Mouse (Mus musculus) neural tube, embryonic 12.5 days (tissue): Measurements from ENCODE around the gene Epb41. TPM values are rescaled to one million over a fixed set of nuclear protein-coding genes. Genes with fewer than 3 reads are reported as not detected.

Experiments
- ATAC-seq: fragments of 200-750 bp; cut with Nextera tagmentation; 2 replicates; pipeline ENCODE4 v1.8.0; 2017; ENCODE audit warnings: low read depth, mild to moderate bottlenecking, moderate TSS enrichment, moderate library complexity; ENCODE audit not compliant: low FRiP score
- H3K27ac ChIP-seq: fragments of 300-500 bp; sonication (generic); 2 replicates; pipeline ENCODE4 v1.5.1; 2016
- H3K27me3 ChIP-seq: fragments of 300-500 bp; sonication (generic); replicated peaks from 2 replicates; pipeline ENCODE4 v1.6.1; 2016; ENCODE audit warnings: mild to moderate bottlenecking
- H3K36me3 ChIP-seq: fragments of 300-500 bp; sonication (generic); 2 replicates; pipeline ENCODE4 v1.6.1; 2016; ENCODE audit warnings: mild to moderate bottlenecking
- H3K4me1 ChIP-seq: fragments of 300-500 bp; sonication (generic); 2 replicates; pipeline ENCODE4 v1.6.1; 2016
- H3K4me2 ChIP-seq: fragments of 300-500 bp; sonication (generic); replicated peaks from 2 replicates; pipeline ENCODE4 v1.6.1; 2016; ENCODE audit warnings: mild to moderate bottlenecking
- H3K4me3 ChIP-seq: fragments of 300-500 bp; sonication (generic); 2 replicates; pipeline ENCODE4 v1.5.1; 2016
- H3K9ac ChIP-seq: fragments of 300-500 bp; sonication (generic); 2 replicates; pipeline ENCODE4 v1.6.1; 2016; ENCODE audit warnings: mild to moderate bottlenecking
- H3K9me3 ChIP-seq: fragments of 300-500 bp; sonication (generic); 2 replicates; pipeline ENCODE4 v1.6.1; 2016; ENCODE audit warnings: mild to moderate bottlenecking
- WGBS: fragments of 180-500 bp; shearing (Covaris S2); methylation state at CpG from one replicate; pipeline ENCODE4 v1.1.7; 2016; 5-methylcytosine and 5-hydroxymethylcytosine counted together
- polyA plus RNA-seq: library from polyadenylated mRNA; unstranded; fragments of >200 nt; fragmentation: Nextera tagmentation; extraction: Ambion mirVana; gene quantifications from 2 replicates; pipeline ENCODE4 v1.2.1, GENCODE M21; 2016

The Epb41 gene
- polyA plus RNA-seq, 1 experiment from 2014 or later: 189 TPM

- H3K4me1 ChIP-seq: peaks cover 23% of the 10 kb centered on the region
- no peak overlapping the region for H3K4me2 ChIP-seq
- H3K9ac ChIP-seq: no peak overlapping the region
- H3K9me3 ChIP-seq: no peaks in the 10 kb centered on the region
- ATAC-seq: no peak
- no peak overlapping the region for H3K27ac ChIP-seq
- no peaks in the 10 kb centered on the region for H3K36me3 ChIP-seq
- H3K4me3 ChIP-seq: no peak overlapping the region
- H3K27me3 ChIP-seq: peaks cover 9% of the 10 kb centered on the region
- whole genome bisulfite sequencing: 64% methylated on average over 3 of the region's 3 CpGs
Observed at GRCm38 (mm10) chr4:132072156-132072555, 3.0 kb downstream of the Epb41 start.

GRCm38 (mm10) chr4:132071674-132072073, 3.4 kb downstream of the Epb41 start:
- ATAC-seq: no peak
- Histone ChIP-seq H3K27me3 (peaks cover 9% of the 10 kb centered on the region), H3K4me3 (no peak overlapping the region), H3K4me1 (peaks cover 23% of the 10 kb centered on the region), H3K9me3 (no peaks in the 10 kb centered on the region), H3K27ac (no peak overlapping the region), H3K36me3 (no peaks in the 10 kb centered on the region), H3K9ac (no peak overlapping the region), H3K4me2 (no peak overlapping the region)
- 92% methylated on average over 2 of the region's 2 CpGs for WGBS

- H3K36me3 ChIP-seq: no peaks in the 10 kb centered on the region
- peaks cover 1% of the 10 kb centered on the region for H3K27me3 ChIP-seq
- 80% methylated on average over 2 of the region's 2 CpGs for WGBS
- H3K4me2 ChIP-seq: no peak overlapping the region
- ATAC-seq: no peak
- peaks cover 9% of the 10 kb centered on the region; the same call in 1 of the 2 replicates for H3K4me1 ChIP-seq
- no peak overlapping the region for H3K9ac ChIP-seq
- no peak overlapping the region for H3K27ac ChIP-seq
- H3K9me3 ChIP-seq: no peaks in the 10 kb centered on the region
- H3K4me3 ChIP-seq: no peak overlapping the region
Observed at GRCm38 (mm10) chr4:132067938-132068235, 7.2 kb downstream of the Epb41 start.

GRCm38 (mm10) chr4:132067112-132067937, 7.8 kb downstream of the Epb41 start:
- Histone ChIP-seq H3K4me1 (peaks cover 9% of the 10 kb centered on the region; the same call in 1 of the 2 replicates), H3K9ac (no peak overlapping the region), H3K27me3 (no peaks in the 10 kb centered on the region), H3K9me3 (no peaks in the 10 kb centered on the region), H3K36me3 (no peaks in the 10 kb centered on the region), H3K27ac (no peak overlapping the region), H3K4me3 (no peak overlapping the region), H3K4me2 (no peak overlapping the region)
- 86% methylated on average over 14 of the region's 14 CpGs for WGBS
- ATAC-seq: no peak

GRCm38 (mm10) chr4:132066101-132066773, 8.9 kb downstream of the Epb41 start:
- ATAC-seq: no peak
- no peaks in the 10 kb centered on the region for H3K36me3 ChIP-seq
- peaks cover 9% of the 10 kb centered on the region; the same call in 1 of the 2 replicates for H3K4me1 ChIP-seq
- H3K4me2 ChIP-seq: no peak overlapping the region
- 76% methylated on average over 10 of the region's 10 CpGs for WGBS
- H3K27me3 ChIP-seq: no peaks in the 10 kb centered on the region
- H3K9ac ChIP-seq: no peak overlapping the region
- H3K27ac ChIP-seq: no peak overlapping the region
- H3K9me3 ChIP-seq: no peaks in the 10 kb centered on the region
- H3K4me3 ChIP-seq: no peak overlapping the region

GRCm38 (mm10) chr4:132065578-132065977, 9.5 kb downstream of the Epb41 start:
- 74% methylated on average over 3 of the region's 3 CpGs for WGBS
- Histone ChIP-seq H3K27me3 (no peaks in the 10 kb centered on the region), H3K4me1 (peaks cover 9% of the 10 kb centered on the region; the same call in 1 of the 2 replicates), H3K4me3 (no peak overlapping the region), H3K27ac (no peak overlapping the region), H3K9me3 (no peaks in the 10 kb centered on the region), H3K9ac (no peak overlapping the region), H3K4me2 (no peak overlapping the region), H3K36me3 (no peaks in the 10 kb centered on the region)
- no peak for ATAC-seq

GRCm38 (mm10) chr4:132064550-132064949, 10.6 kb downstream of the Epb41 start:
- WGBS: 92% methylated on average over 5 of the region's 5 CpGs
- H3K4me3 ChIP-seq: no peak overlapping the region
- no peaks in the 10 kb centered on the region for H3K27me3 ChIP-seq
- no peak overlapping the region for H3K4me2 ChIP-seq
- H3K4me1 ChIP-seq: peaks cover 9% of the 10 kb centered on the region; the same call in 1 of the 2 replicates
- H3K9ac ChIP-seq: no peak overlapping the region
- no peaks in the 10 kb centered on the region for H3K9me3 ChIP-seq
- no peaks in the 10 kb centered on the region for H3K36me3 ChIP-seq
- H3K27ac ChIP-seq: no peak overlapping the region
- no peak for ATAC-seq

GRCm38 (mm10) chr4:132062934-132063884, 11.9 kb downstream of the Epb41 start:
- WGBS: 79% methylated on average over 17 of the region's 17 CpGs
- Histone ChIP-seq H3K36me3 (no peaks in the 10 kb centered on the region), H3K4me3 (no peak overlapping the region), H3K27ac (no peak overlapping the region), H3K4me1 (peaks cover 9% of the 10 kb centered on the region; the same call in 1 of the 2 replicates), H3K4me2 (no peak overlapping the region), H3K27me3 (no peaks in the 10 kb centered on the region), H3K9ac (no peak overlapping the region), H3K9me3 (no peaks in the 10 kb centered on the region)
- no peak for ATAC-seq

- H3K9ac ChIP-seq: no peak overlapping the region
- H3K4me1 ChIP-seq: peaks cover 6% of the 10 kb centered on the region; the same call in 1 of the 2 replicates
- no peaks in the 10 kb centered on the region for H3K27me3 ChIP-seq
- no peak for ATAC-seq
- no peak overlapping the region for H3K4me3 ChIP-seq
- no peak overlapping the region for H3K4me2 ChIP-seq
- H3K36me3 ChIP-seq: no peaks in the 10 kb centered on the region
- no peak overlapping the region for H3K27ac ChIP-seq
- WGBS: 74% methylated on average over 8 of the region's 8 CpGs
- H3K9me3 ChIP-seq: no peaks in the 10 kb centered on the region
Observed at GRCm38 (mm10) chr4:132062289-132062688, 12.8 kb downstream of the Epb41 start.

GRCm38 (mm10) chr4:132060040-132060832, 14.9 kb downstream of the Epb41 start:
- ATAC-seq: no peak
- WGBS: 73% methylated on average over 17 of the region's 17 CpGs
- no peak overlapping the region for H3K9ac ChIP-seq

GRCm38 (mm10) chr4:132059541-132059940, 15.6 kb downstream of the Epb41 start:
- no peak for ATAC-seq
- 95% methylated on average over 2 of the region's 2 CpGs for whole genome bisulfite sequencing

More at GRCm38 (mm10) chr4:132060040-132060832, 14.9 kb downstream of the Epb41 start:
- Histone ChIP-seq H3K4me2 (no peak overlapping the region), H3K4me3 (no peak overlapping the region), H3K27ac (no peak overlapping the region), H3K9me3 (no peaks in the 10 kb centered on the region), H3K27me3 (no peaks in the 10 kb centered on the region), H3K4me1 (no peaks in the 10 kb centered on the region), H3K36me3 (no peaks in the 10 kb centered on the region)

More at GRCm38 (mm10) chr4:132059541-132059940, 15.6 kb downstream of the Epb41 start:
- no peaks in the 10 kb centered on the region for H3K9me3 ChIP-seq
- no peak overlapping the region for H3K4me3 ChIP-seq
- H3K4me1 ChIP-seq: no peaks in the 10 kb centered on the region
- H3K27me3 ChIP-seq: no peaks in the 10 kb centered on the region
- H3K9ac ChIP-seq: no peak overlapping the region
- no peak overlapping the region for H3K27ac ChIP-seq
- no peaks in the 10 kb centered on the region for H3K36me3 ChIP-seq
- no peak overlapping the region for H3K4me2 ChIP-seq
